Mouse (Mus musculus) CH12.LX (cell line): ENCODE results near the gene Kmo.

Experiments used
- CTCF ChIP-seq, 2 experiments: IDR thresholded peaks in 1 of 2; conservative IDR thresholded peaks in 1 of 2; 2 replicates each; pipeline ENCODE4 v1.5.1; 2011 to 2012; ENCODE audit warnings: low read depth in 2 of 2, low read length in 2 of 2, improper control_type of control experiment in 1 of 2, inconsistent platforms in 1 of 2, mild to moderate bottlenecking in 1 of 2, moderate library complexity in 1 of 2
- ELF1 ChIP-seq: IDR thresholded peaks from 2 replicates; pipeline ENCODE4 v1.6.1; 2014; ENCODE audit warnings: low read depth, mild to moderate bottlenecking, inconsistent platforms, low read length, improper control_type of control experiment
- EP300 ChIP-seq: IDR thresholded peaks from 2 replicates; pipeline ENCODE4 v1.6.1; 2011; ENCODE audit warnings: low read length, improper control_type of control experiment
- MAZ ChIP-seq: IDR thresholded peaks from 2 replicates; pipeline ENCODE4 v1.6.1; 2012; ENCODE audit warnings: low read depth, mild to moderate bottlenecking, inconsistent platforms, low read length, improper control_type of control experiment, moderate library complexity
- MEF2A ChIP-seq: IDR thresholded peaks from 2 replicates; pipeline ENCODE4 v1.6.1; 2014; ENCODE audit warnings: low read depth, mild to moderate bottlenecking, inconsistent platforms, low read length, improper control_type of control experiment, borderline replicate concordance
- POLR2A ChIP-seq: IDR thresholded peaks from 2 replicates; pipeline ENCODE4 v1.6.1; 2011; ENCODE audit warnings: low read depth, mild to moderate bottlenecking, improper control_type of control experiment, low read length
- POLR2AphosphoS2 ChIP-seq: IDR thresholded peaks from 2 replicates; pipeline ENCODE4 v1.6.1; 2011; ENCODE audit warnings: low read depth, low read length, improper control_type of control experiment
- TBP ChIP-seq: conservative IDR thresholded peaks from 2 replicates; pipeline ENCODE4 v1.6.1; 2011; ENCODE audit warnings: low read depth, low read length, improper control_type of control experiment
- USF1 ChIP-seq: IDR thresholded peaks from 2 replicates; pipeline ENCODE4 v1.6.1; 2014; ENCODE audit warnings: low read depth, mild to moderate bottlenecking, inconsistent platforms, low read length, improper control_type of control experiment
- ZC3H11A ChIP-seq: IDR thresholded peaks from 2 replicates; pipeline ENCODE4 v1.6.1; 2012; ENCODE audit warnings: low read depth, mild to moderate bottlenecking, inconsistent platforms, low read length, improper control_type of control experiment
- ZKSCAN1 ChIP-seq: IDR thresholded peaks from 2 replicates; pipeline ENCODE4 v1.6.1; 2012; ENCODE audit warnings: low read depth, inconsistent platforms, low read length, improper control_type of control experiment, borderline replicate concordance
- ZNF384 ChIP-seq: IDR thresholded peaks from 2 replicates; pipeline ENCODE4 v1.6.1; 2012; ENCODE audit warnings: low read depth, low read length, improper control_type of control experiment, inconsistent platforms

DNA sequence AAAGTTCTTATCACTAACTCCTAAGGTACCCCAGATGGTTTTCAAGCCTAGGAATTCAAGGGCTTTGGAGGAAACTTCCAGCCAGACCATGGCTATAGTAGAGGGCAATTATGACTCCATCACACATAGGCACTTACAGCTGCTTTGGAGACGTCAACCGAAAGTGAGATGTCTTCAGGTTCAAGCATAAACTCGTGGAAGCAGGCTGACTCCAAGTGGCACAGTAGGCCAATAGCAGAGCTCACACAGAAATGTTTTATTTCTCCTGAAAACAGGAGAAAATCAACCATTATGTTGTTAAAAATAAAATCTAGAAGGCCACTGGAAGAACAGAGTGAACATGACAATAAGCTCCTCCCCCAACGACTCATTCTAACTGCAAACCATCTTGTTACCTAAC lies 37.4 kb upstream of the Kmo start:
- TF ChIP-seq ELF1 (no peak), ZNF384 (no peak), POLR2A (no peak), ZC3H11A (no peak), MAZ (no peak), EP300 (no peak), POLR2AphosphoS2 (no peak), CTCF (conservative IDR thresholded peaks at IDR 0.05 in 1 of 2, IDR thresholded peaks at IDR 0.05 in 1 of 2; ENCODE audit: low read depth in 2 of 2, low read length in 2 of 2) (peak in 1 of 2 experiments; percentile 1; a peak in 1 of 4 replicates), MEF2A (no peak), TBP (no peak), USF1 (no peak), ZKSCAN1 (no peak)
